Mouse (Mus musculus) lung, postnatal 0 days (tissue): ENCODE data around the gene Ercc6l2.

Experiments
- CTCF ChIP-seq: IDR thresholded peaks from 2 replicates; pipeline ENCODE4 v1.5.1; 2016; ENCODE audit warnings: antibody characterized with exemption, mild to moderate bottlenecking
- EP300 ChIP-seq: IDR thresholded peaks from 2 replicates; pipeline ENCODE4 v1.6.1; 2016; ENCODE audit warnings: antibody characterized with exemption, mild to moderate bottlenecking, control low read depth

DNA sequence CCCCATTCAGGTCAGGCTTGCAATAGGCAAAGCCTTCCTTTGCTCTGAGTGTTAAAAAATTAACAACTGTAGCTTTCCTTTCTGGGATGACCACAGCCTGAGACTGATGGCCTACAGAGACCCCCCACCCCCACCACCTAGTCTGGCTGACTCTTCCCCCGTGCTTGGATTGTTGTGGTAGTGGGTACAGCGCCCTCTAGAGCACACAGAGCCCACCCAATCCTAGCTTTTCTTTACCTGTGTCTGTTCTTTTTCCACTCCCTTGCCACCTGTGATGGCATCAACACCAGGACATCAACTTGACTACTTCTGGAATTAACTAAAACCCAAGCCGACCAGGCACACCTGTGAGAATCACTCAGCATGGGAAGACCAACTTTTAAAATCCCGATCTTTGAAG lies 92.4 kb downstream of the Ercc6l2 start:
- TF ChIP-seq EP300: no peak
- peak; percentile 29 for TF ChIP-seq CTCF
